Mouse (Mus musculus): Measurements from ENCODE around the gene Hspb6. TPM values are rescaled to one million over a fixed set of nuclear protein-coding genes. Genes with fewer than 3 reads are reported as not detected.

The Hspb6 gene
- polyA plus RNA-seq, 1 experiment from 2014 or later: 13.2 TPM

- Histone ChIP-seq H3K9me3 (no peaks in the 10 kb centered on the region), H3K27me3 (no peaks in the 10 kb centered on the region), H3K9ac (peak overlapping the region; percentile 94), H3K4me1 (replicated peaks) (peaks cover 47% of the 10 kb centered on the region), H3K27ac (replicated peaks) (peak overlapping the region; percentile 44), H3K36me3 (peaks cover 45% of the 10 kb centered on the region), H3K4me2 (peak overlapping the region; percentile 86), H3K4me3 (peak overlapping the region; percentile 92)
- no peak for ATAC-seq (ENCODE audit: low FRiP score, low read depth)
- WGBS: 5% methylated on average over 8 of the region's 8 CpGs
Observed at GRCm38 (mm10) chr7:30532931-30533330, 19.0 kb upstream of the Hspb6 start.

- H3K4me3 ChIP-seq: peak overlapping the region; percentile 92
- no peaks in the 10 kb centered on the region for H3K9me3 ChIP-seq
- H3K4me2 ChIP-seq: peak overlapping the region; percentile 86
- H3K9ac ChIP-seq: peak overlapping the region; percentile 94
- WGBS: 3% methylated on average over 22 of the region's 26 CpGs
- H3K4me1 ChIP-seq (replicated peaks): peaks cover 47% of the 10 kb centered on the region
- H3K27ac ChIP-seq (replicated peaks): peak overlapping the region; percentile 97
- no peaks in the 10 kb centered on the region for H3K27me3 ChIP-seq
- ATAC-seq (ENCODE audit: low FRiP score, low read depth): peak; percentile 52
- H3K36me3 ChIP-seq: peaks cover 34% of the 10 kb centered on the region
Observed at GRCm38 (mm10) chr7:30533941-30534632, 17.9 kb upstream of the Hspb6 start.

- ATAC-seq (ENCODE audit: low FRiP score, low read depth): peak; percentile 93
- H3K9ac ChIP-seq: peak within 1 kb of the TSS; percentile 94
- peaks cover 47% of the 10 kb centered on the region for H3K4me1 ChIP-seq (replicated peaks)
- no peaks in the 10 kb centered on the region for H3K9me3 ChIP-seq
- peak within 1 kb of the TSS; percentile 92 for H3K4me3 ChIP-seq
- under 1% methylated on average over 81 of the region's 84 CpGs for WGBS
- peak within 1 kb of the TSS; percentile 97 for H3K27ac ChIP-seq (replicated peaks)
- no peaks in the 10 kb centered on the region for H3K27me3 ChIP-seq
- H3K4me2 ChIP-seq: peak within 1 kb of the TSS; percentile 86
- peaks cover 29% of the 10 kb centered on the region for H3K36me3 ChIP-seq
Observed at GRCm38 (mm10) chr7:30534633-30535577, 17.1 kb upstream of the Hspb6 start, which contains the start of gene Arhgap33. TSS of gene Arhgap33 (minus strand) at chr7:30535060.

- 0 out of 2 replicates have a peak, but pooled peaks have one; percentile 24 for ATAC-seq (ENCODE audit: low FRiP score, low read depth)
- no peak overlapping the region for H3K4me2 ChIP-seq
Observed at GRCm38 (mm10) chr7:30540572-30540971, 11.4 kb upstream of the Hspb6 start.

GRCm38 (mm10) chr7:30544327-30544726 is 7.7 kb upstream of the Hspb6 start:
- H3K9me3 ChIP-seq: no peaks in the 10 kb centered on the region
- no peaks in the 10 kb centered on the region for H3K27me3 ChIP-seq
- no peaks in the 10 kb centered on the region for H3K4me1 ChIP-seq (replicated peaks)
- H3K9ac ChIP-seq: no peak overlapping the region
- peaks cover 22% of the 10 kb centered on the region for H3K36me3 ChIP-seq
- no peak for ATAC-seq (ENCODE audit: low FRiP score, low read depth)
- no peak overlapping the region for H3K27ac ChIP-seq (replicated peaks)
- WGBS: 98% methylated on average over 2 of the region's 2 CpGs
- no peak overlapping the region for H3K4me3 ChIP-seq
- H3K4me2 ChIP-seq: no peak overlapping the region

More at GRCm38 (mm10) chr7:30540572-30540971, 11.4 kb upstream of the Hspb6 start:
- no peak overlapping the region for H3K27ac ChIP-seq (replicated peaks)
- H3K36me3 ChIP-seq: peaks cover 13% of the 10 kb centered on the region
- H3K4me1 ChIP-seq (replicated peaks): peaks cover 7% of the 10 kb centered on the region
- H3K4me3 ChIP-seq: no peak overlapping the region
- no peaks in the 10 kb centered on the region for H3K9me3 ChIP-seq
- no peak overlapping the region for H3K9ac ChIP-seq
- 94% methylated on average over 7 of the region's 7 CpGs for WGBS
- H3K27me3 ChIP-seq: no peaks in the 10 kb centered on the region

- Histone ChIP-seq H3K27me3 (no peaks in the 10 kb centered on the region), H3K4me2 (no peak overlapping the region), H3K9ac (no peak overlapping the region), H3K4me3 (no peak overlapping the region), H3K4me1 (replicated peaks) (peaks cover 15% of the 10 kb centered on the region), H3K27ac (replicated peaks) (no peak overlapping the region), H3K9me3 (no peaks in the 10 kb centered on the region), H3K36me3 (peaks cover 12% of the 10 kb centered on the region; the same call in 1 of the 2 replicates)
- ATAC-seq (ENCODE audit: low FRiP score, low read depth): no peak
- WGBS: 90% methylated on average over 2 of the region's 2 CpGs
Observed at GRCm38 (mm10) chr7:30549880-30550279, 2.1 kb upstream of the Hspb6 start.

- Histone ChIP-seq H3K36me3 (peaks cover 17% of the 10 kb centered on the region), H3K27me3 (no peaks in the 10 kb centered on the region), H3K9ac (no peak overlapping the region), H3K9me3 (no peaks in the 10 kb centered on the region), H3K4me2 (no peak overlapping the region), H3K27ac (replicated peaks) (no peak overlapping the region), H3K4me1 (replicated peaks) (peaks cover 15% of the 10 kb centered on the region), H3K4me3 (no peak overlapping the region)
- no peak for ATAC-seq (ENCODE audit: low FRiP score, low read depth)
- WGBS: 100% methylated on average over 1 of the region's 1 CpGs
Observed at GRCm38 (mm10) chr7:30550603-30551002, 1.4 kb upstream of the Hspb6 start.

GRCm38 (mm10) chr7:30551445-30552101 is 405 bp upstream of the Hspb6 start:
- H3K36me3 ChIP-seq: peaks cover 23% of the 10 kb centered on the region
- peaks cover 15% of the 10 kb centered on the region for H3K4me1 ChIP-seq (replicated peaks)
- no peaks in the 10 kb centered on the region for H3K27me3 ChIP-seq
- peak; percentile 55 for ATAC-seq (ENCODE audit: low FRiP score, low read depth)
- H3K9me3 ChIP-seq: no peaks in the 10 kb centered on the region
- 3% methylated on average over 10 of the region's 10 CpGs for WGBS
- H3K9ac ChIP-seq: peak overlapping the region; percentile 58
- peak overlapping the region; percentile 97 for H3K27ac ChIP-seq (replicated peaks)
- H3K4me2 ChIP-seq: peak overlapping the region; percentile 88
- peak overlapping the region; percentile 78 for H3K4me3 ChIP-seq

- Histone ChIP-seq H3K36me3 (peaks cover 31% of the 10 kb centered on the region), H3K9me3 (no peaks in the 10 kb centered on the region), H3K4me2 (peak overlapping the region; percentile 88), H3K4me3 (peak overlapping the region; percentile 78), H3K9ac (peak overlapping the region; percentile 52), H3K4me1 (replicated peaks) (peaks cover 21% of the 10 kb centered on the region), H3K27ac (replicated peaks) (peak overlapping the region; percentile 97), H3K27me3 (no peaks in the 10 kb centered on the region)
- no peak for ATAC-seq (ENCODE audit: low FRiP score, low read depth)
- 5% methylated on average over 23 of the region's 23 CpGs for WGBS
Observed at GRCm38 (mm10) chr7:30553021-30553589, 1.1 kb downstream of the Hspb6 start.

GRCm38 (mm10) chr7:30553810-30554584 is 2.0 kb downstream of the Hspb6 start:
- Histone ChIP-seq H3K9me3 (no peaks in the 10 kb centered on the region), H3K4me3 (no peak overlapping the region), H3K4me2 (peak overlapping the region; percentile 88), H3K4me1 (replicated peaks) (peaks cover 30% of the 10 kb centered on the region), H3K36me3 (peaks cover 27% of the 10 kb centered on the region), H3K27ac (replicated peaks) (no peak overlapping the region), H3K9ac (peak overlapping the region; percentile 52; the same call in 1 of the 2 replicates), H3K27me3 (no peaks in the 10 kb centered on the region)
- no peak for ATAC-seq (ENCODE audit: low FRiP score, low read depth)
- 83% methylated on average over 22 of the region's 22 CpGs for WGBS
